Mouse (Mus musculus): ENCODE results near the gene Sbno2.

Sbno2 gene

GRCm38 (mm10) chr10:80017771-80018170, 87.6 kb downstream of the Sbno2 start:
- DNase-seq (ENCODE audit: low spot score), result no peak

GRCm38 (mm10) chr10:80017361-80017760, 88.0 kb downstream of the Sbno2 start:
- no peak for DNase-seq (ENCODE audit: low spot score)

- DNase-seq (ENCODE audit: low spot score), result no peak
Measured at GRCm38 (mm10) chr10:80016931-80017330, 88.4 kb downstream of the Sbno2 start.

- DNase-seq (ENCODE audit: low spot score), result no peak
Measured at GRCm38 (mm10) chr10:80016511-80016910, 88.9 kb downstream of the Sbno2 start, which contains the start of gene Arhgap45. Arhgap45 (plus strand) TSS chr10:80016653.

- no peak for DNase-seq (ENCODE audit: low spot score)
Measured at GRCm38 (mm10) chr10:80015583-80015982, 89.8 kb downstream of the Sbno2 start.

- no peak for DNase-seq (ENCODE audit: low spot score)
Measured at GRCm38 (mm10) chr10:80014484-80015290, 90.7 kb downstream of the Sbno2 start.

- no peak for DNase-seq (ENCODE audit: low spot score)
Measured at GRCm38 (mm10) chr10:80013609-80014008, 91.8 kb downstream of the Sbno2 start.

- DNase-seq (ENCODE audit: low spot score), result no peak
Measured at GRCm38 (mm10) chr10:80011740-80012139, 93.6 kb downstream of the Sbno2 start.

Measured in yolk sac, embryonic 10.5 days (tissue).